Mouse (Mus musculus): ENCODE data around the gene Defb23. TPM values are rescaled to one million over a fixed set of nuclear protein-coding genes. Genes with fewer than 3 reads are reported as not detected.
A peak's percentile ranks its signal among the peaks of the same experiment; 100 is the strongest.

Defb23 gene
- total and polyA plus RNA-seq, 2 experiments from 2014 or later, result not detected

- no peak overlapping the region for H3K4me2 ChIP-seq (ENCODE audit: low read depth, low read length)
Observed at GRCm38 (mm10) chr2:152459241-152459640, 5.2 kb downstream of the Defb23 start.

GRCm38 (mm10) chr2:152452101-152452781 lies 12.2 kb downstream of the Defb23 start:
- WGBS, result 78% methylated on average over 4 of the region's 4 CpGs
- no peaks in the 10 kb centered on the region for H3K9me3 ChIP-seq (ENCODE audit: low read length)
- TF ChIP-seq CTCF (IDR thresholded peaks at IDR 0.05; ENCODE audit: low read depth), result no peak
- H3K9ac ChIP-seq (replicated peaks; ENCODE audit: low read length), result no peak overlapping the region
- H3K27me3 ChIP-seq (ENCODE audit: insufficient read depth, low read length), result no peaks in the 10 kb centered on the region
- no peaks in the 10 kb centered on the region for H3K36me3 ChIP-seq (ENCODE audit: insufficient read depth, low read length)
- H3K4me1 ChIP-seq (ENCODE audit: insufficient read depth, low read length), result no peaks in the 10 kb centered on the region
- DNase-seq (ENCODE audit: low spot score), result no peak
- peak; percentile 36 for ATAC-seq
- H3K4me2 ChIP-seq (ENCODE audit: low read depth, low read length), result no peak overlapping the region
- no peak overlapping the region for H3K27ac ChIP-seq
- H3K4me3 ChIP-seq (ENCODE audit: low read length), result no peak overlapping the region

More at GRCm38 (mm10) chr2:152459241-152459640, 5.2 kb downstream of the Defb23 start:
- ATAC-seq, result no peak
- 49% methylated on average over 13 of the region's 13 CpGs for WGBS
- Histone ChIP-seq H3K4me3 (ENCODE audit: low read length) (no peak overlapping the region), H3K4me1 (ENCODE audit: insufficient read depth, low read length) (no peaks in the 10 kb centered on the region), H3K27ac (no peak overlapping the region), H3K9me3 (ENCODE audit: low read length) (no peaks in the 10 kb centered on the region), H3K36me3 (ENCODE audit: insufficient read depth, low read length) (no peaks in the 10 kb centered on the region), H3K27me3 (ENCODE audit: insufficient read depth, low read length) (no peaks in the 10 kb centered on the region), H3K9ac (replicated peaks; ENCODE audit: low read length) (no peak overlapping the region)
- peak; percentile 16 for DNase-seq (ENCODE audit: low spot score)
- TF ChIP-seq CTCF (IDR thresholded peaks at IDR 0.05; ENCODE audit: low read depth), result no peak

GRCm38 (mm10) chr2:152450241-152450640 lies 14.2 kb downstream of the Defb23 start:
- ATAC-seq (peak; percentile 46; the same call in 1 of the 2 replicates), DNase-seq (ENCODE audit: low spot score) (peak; percentile 81)
- no peak overlapping the region for H3K27ac ChIP-seq
- H3K9me3 ChIP-seq (ENCODE audit: low read length), result no peaks in the 10 kb centered on the region
- H3K4me1 ChIP-seq (ENCODE audit: insufficient read depth, low read length), result no peaks in the 10 kb centered on the region
- H3K9ac ChIP-seq (replicated peaks; ENCODE audit: low read length), result no peak overlapping the region
- TF ChIP-seq CTCF (IDR thresholded peaks at IDR 0.05; ENCODE audit: low read depth), result peak; percentile 78
- H3K36me3 ChIP-seq (ENCODE audit: insufficient read depth, low read length), result no peaks in the 10 kb centered on the region
- H3K4me2 ChIP-seq (ENCODE audit: low read depth, low read length), result no peak overlapping the region
- H3K27me3 ChIP-seq (ENCODE audit: insufficient read depth, low read length), result no peaks in the 10 kb centered on the region
- H3K4me3 ChIP-seq (ENCODE audit: low read length), result no peak overlapping the region
- 2% methylated on average over 5 of the region's 5 CpGs for WGBS

- Histone ChIP-seq H3K4me3 (ENCODE audit: low read length) (no peak overlapping the region), H3K27me3 (ENCODE audit: insufficient read depth, low read length) (no peaks in the 10 kb centered on the region), H3K27ac (no peak overlapping the region), H3K9me3 (ENCODE audit: low read length) (no peaks in the 10 kb centered on the region), H3K9ac (replicated peaks; ENCODE audit: low read length) (no peak overlapping the region), H3K4me1 (ENCODE audit: insufficient read depth, low read length) (peaks cover 4% of the 10 kb centered on the region), H3K36me3 (ENCODE audit: insufficient read depth, low read length) (no peaks in the 10 kb centered on the region), H3K4me2 (ENCODE audit: low read depth, low read length) (no peak overlapping the region)
- WGBS, result 40% methylated on average over 5 of the region's 5 CpGs
- DNase-seq (ENCODE audit: low spot score), result no peak
- no peak for ATAC-seq
- TF ChIP-seq CTCF (IDR thresholded peaks at IDR 0.05; ENCODE audit: low read depth), result no peak
Observed at GRCm38 (mm10) chr2:152447461-152447860, 17.0 kb downstream of the Defb23 start.

GRCm38 (mm10) chr2:152446642-152447041 lies 17.8 kb downstream of the Defb23 start:
- Histone ChIP-seq H3K27ac (no peak overlapping the region), H3K9ac (replicated peaks; ENCODE audit: low read length) (no peak overlapping the region), H3K9me3 (ENCODE audit: low read length) (no peaks in the 10 kb centered on the region), H3K36me3 (ENCODE audit: insufficient read depth, low read length) (no peaks in the 10 kb centered on the region), H3K4me2 (ENCODE audit: low read depth, low read length) (no peak overlapping the region), H3K27me3 (ENCODE audit: insufficient read depth, low read length) (no peaks in the 10 kb centered on the region), H3K4me3 (ENCODE audit: low read length) (no peak overlapping the region), H3K4me1 (ENCODE audit: insufficient read depth, low read length) (peaks cover 4% of the 10 kb centered on the region)
- WGBS, result 74% methylated on average over 2 of the region's 2 CpGs
- no peak for TF ChIP-seq CTCF (IDR thresholded peaks at IDR 0.05; ENCODE audit: low read depth)
- ATAC-seq (no peak), DNase-seq (ENCODE audit: low spot score) (no peak)

GRCm38 (mm10) chr2:152443281-152443680 lies 21.1 kb downstream of the Defb23 start:
- Histone ChIP-seq H3K27ac (no peak overlapping the region), H3K9ac (replicated peaks; ENCODE audit: low read length) (no peak overlapping the region), H3K9me3 (ENCODE audit: low read length) (no peaks in the 10 kb centered on the region), H3K4me2 (ENCODE audit: low read depth, low read length) (no peak overlapping the region), H3K36me3 (ENCODE audit: insufficient read depth, low read length) (no peaks in the 10 kb centered on the region), H3K4me1 (ENCODE audit: insufficient read depth, low read length) (peaks cover 4% of the 10 kb centered on the region), H3K4me3 (ENCODE audit: low read length) (no peak overlapping the region), H3K27me3 (ENCODE audit: insufficient read depth, low read length) (no peaks in the 10 kb centered on the region)
- DNase-seq (ENCODE audit: low spot score) (peak; percentile 59), ATAC-seq (no peak)
- WGBS, result 72% methylated on average over 8 of the region's 8 CpGs
- no peak for TF ChIP-seq CTCF (IDR thresholded peaks at IDR 0.05; ENCODE audit: low read depth)

- Histone ChIP-seq H3K36me3 (ENCODE audit: insufficient read depth, low read length) (no peaks in the 10 kb centered on the region), H3K4me3 (ENCODE audit: low read length) (no peak overlapping the region), H3K27me3 (ENCODE audit: insufficient read depth, low read length) (no peaks in the 10 kb centered on the region), H3K4me1 (ENCODE audit: insufficient read depth, low read length) (peaks cover 4% of the 10 kb centered on the region), H3K4me2 (ENCODE audit: low read depth, low read length) (no peak overlapping the region), H3K9ac (replicated peaks; ENCODE audit: low read length) (no peak overlapping the region), H3K9me3 (ENCODE audit: low read length) (no peaks in the 10 kb centered on the region), H3K27ac (no peak overlapping the region)
- 59% methylated on average over 4 of the region's 4 CpGs for WGBS
- no peak for TF ChIP-seq CTCF (IDR thresholded peaks at IDR 0.05; ENCODE audit: low read depth)
- no peak for ATAC-seq
- no peak for DNase-seq (ENCODE audit: low spot score)
Observed at GRCm38 (mm10) chr2:152442322-152442721, 22.1 kb downstream of the Defb23 start.

Data from hindbrain, postnatal 0 days (tissue).